Mouse (Mus musculus) bone marrow macrophage, adult 2 months (primary cell): ENCODE measurements around the gene Ccdc93. TPM values are rescaled to one million over a fixed set of nuclear protein-coding genes. Genes with fewer than 3 reads are reported as not detected.
A peak's percentile ranks its signal among the peaks of the same experiment; 100 is the strongest.

ENCODE experiments used
- H3K27ac ChIP-seq: 2 replicates; pipeline ENCODE4 v1.5.1; 2012; ENCODE audit warnings: low read depth, low read length; ENCODE audit not compliant: insufficient read depth
- H3K4me1 ChIP-seq: 2 replicates; pipeline ENCODE4 v1.6.1; 2012; ENCODE audit warnings: low read length; ENCODE audit not compliant: control insufficient read depth, insufficient read depth
- H3K4me3 ChIP-seq: 2 replicates; pipeline ENCODE4 v1.5.1; 2012; ENCODE audit warnings: mild to moderate bottlenecking, low read length, moderate library complexity; ENCODE audit not compliant: insufficient read depth
- CTCF ChIP-seq: IDR thresholded peaks from 2 replicates; pipeline ENCODE4 v1.5.1; 2012; ENCODE audit warnings: low read depth, mild to moderate bottlenecking, low read length, moderate library complexity
- POLR2A ChIP-seq: IDR thresholded peaks from 2 replicates; pipeline ENCODE4 v1.6.1; 2012; ENCODE audit warnings: mild to moderate bottlenecking, low read depth, low read length, borderline replicate concordance
- polyA plus RNA-seq: library from polyadenylated mRNA; stranded (reverse); fragments of >200 nt; gene quantifications from 2 replicates; pipeline ENCODE4 v1.2.4, GENCODE M21; 2012; ENCODE audit not compliant: missing spikeins, insufficient read depth, insufficient read length

Gene Ccdc93
- polyA plus RNA-seq, 1 experiment: 30.1 TPM

DNA sequence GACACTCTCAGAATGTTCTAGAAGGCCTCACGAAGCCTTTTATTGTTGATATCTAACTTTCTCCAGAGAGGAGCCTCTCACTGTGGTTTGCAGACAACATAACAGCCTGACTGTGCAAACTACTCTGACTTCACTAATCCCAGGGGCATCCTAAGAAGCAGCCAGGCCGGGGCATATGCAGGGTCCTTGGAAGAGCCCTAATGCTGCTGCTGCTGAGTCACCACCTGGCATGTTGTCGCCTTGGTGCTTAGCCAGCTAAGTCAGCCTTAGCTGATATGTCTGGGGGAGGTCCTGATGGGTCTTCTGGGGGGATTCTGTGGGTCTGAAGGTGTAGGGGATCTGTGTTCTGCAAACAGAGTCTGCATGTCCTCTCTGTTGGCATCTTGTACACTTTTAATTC lies 35.4 kb downstream of the Ccdc93 start:
- Histone ChIP-seq H3K4me1 (peaks cover 39% of the 10 kb centered on the region), H3K27ac (no peak overlapping the region), H3K4me3 (no peak overlapping the region)
- TF ChIP-seq POLR2A: no peak
- no peak for TF ChIP-seq CTCF

DNA sequence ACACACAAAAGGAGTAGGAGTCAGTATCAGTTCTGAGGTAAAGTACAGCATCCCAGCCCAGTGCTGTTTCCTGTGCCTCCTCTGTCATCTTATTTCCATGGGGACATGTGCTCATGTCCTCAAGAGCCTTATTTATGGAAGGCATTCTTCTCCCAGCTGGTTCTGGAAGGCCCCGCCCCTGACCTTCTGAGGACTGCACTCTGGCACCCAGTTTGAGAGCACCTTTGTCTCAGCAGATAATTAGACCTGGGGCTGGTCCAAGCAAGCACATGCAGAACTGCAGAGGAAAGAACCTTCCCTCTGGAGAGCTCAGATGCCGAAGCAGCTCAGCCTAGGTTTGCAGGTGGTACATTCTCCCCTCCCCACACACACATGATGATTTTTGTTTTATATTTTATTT lies 37.4 kb downstream of the Ccdc93 start:
- Histone ChIP-seq H3K4me3 (no peak overlapping the region), H3K27ac (no peak overlapping the region), H3K4me1 (peaks cover 20% of the 10 kb centered on the region)
- TF ChIP-seq POLR2A: no peak
- TF ChIP-seq CTCF: no peak

DNA sequence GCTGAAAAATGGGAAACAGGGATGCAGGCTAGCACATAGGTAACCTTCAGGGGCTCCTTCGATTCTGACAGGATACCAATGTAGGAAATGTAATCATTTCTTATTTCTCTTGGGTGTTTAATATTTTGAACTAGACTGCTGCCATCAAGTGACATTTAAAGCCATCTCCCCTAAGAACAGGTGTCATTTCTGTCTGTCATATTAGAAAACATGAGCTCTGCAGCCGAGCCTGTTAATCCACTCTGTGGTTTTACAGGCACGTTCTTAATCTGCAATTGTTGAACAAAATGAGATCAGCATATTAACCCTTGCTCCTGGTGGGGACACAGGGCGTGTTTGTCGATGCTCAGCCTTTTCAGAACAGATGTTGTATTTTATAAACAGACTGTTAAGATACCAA lies 40.7 kb downstream of the Ccdc93 start:
- H3K4me3 ChIP-seq: no peak overlapping the region
- no peak for TF ChIP-seq CTCF
- TF ChIP-seq POLR2A: no peak
- no peaks in the 10 kb centered on the region for H3K4me1 ChIP-seq
- H3K27ac ChIP-seq: no peak overlapping the region

GRCm38 (mm10) chr1:121477716-121478115 lies 46.9 kb downstream of the Ccdc93 start:
- peaks cover 3% of the 10 kb centered on the region; the same call in 1 of the 2 replicates for H3K4me1 ChIP-seq
- no peak overlapping the region for H3K27ac ChIP-seq
- H3K4me3 ChIP-seq: no peak overlapping the region
- no peak for TF ChIP-seq POLR2A
- no peak for TF ChIP-seq CTCF

DNA sequence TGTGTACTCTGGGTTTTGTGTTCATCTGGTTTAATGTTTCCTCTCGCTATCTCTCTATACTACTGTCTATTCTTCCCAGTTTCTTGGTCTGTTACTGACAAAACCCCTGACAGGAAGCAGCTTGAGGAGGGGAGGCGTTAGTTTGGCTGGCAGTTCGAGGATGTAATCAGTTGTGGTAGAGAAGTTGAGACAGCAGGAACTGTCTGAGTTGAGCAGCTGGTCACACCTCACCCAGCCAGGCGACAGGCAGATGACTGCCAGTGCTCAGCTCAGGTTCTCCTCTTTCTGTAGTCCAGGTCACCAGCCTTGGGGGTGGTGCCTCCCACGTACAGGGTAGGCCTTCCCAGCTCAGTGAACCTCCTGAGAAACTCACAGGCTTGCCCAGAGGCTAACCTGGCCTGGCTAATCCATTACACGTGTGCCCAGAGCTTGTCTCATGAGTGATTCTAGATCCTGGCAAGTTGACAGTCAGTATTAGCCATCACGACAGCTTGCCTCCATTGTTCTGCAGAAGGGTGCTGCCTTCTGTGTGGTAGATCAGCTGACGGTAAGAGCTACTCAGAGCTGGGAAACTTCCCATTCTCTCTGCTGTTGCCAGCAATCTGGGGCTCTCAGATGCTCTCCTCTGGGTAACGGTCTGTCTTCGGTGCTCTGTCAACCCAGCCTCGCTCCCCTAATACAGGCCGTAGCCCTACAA lies 47.6 kb downstream of the Ccdc93 start:
- TF ChIP-seq CTCF (no peak), POLR2A (no peak)
- Histone ChIP-seq H3K27ac (no peak overlapping the region), H3K4me3 (no peak overlapping the region), H3K4me1 (peaks cover 6% of the 10 kb centered on the region; the same call in 1 of the 2 replicates)

DNA sequence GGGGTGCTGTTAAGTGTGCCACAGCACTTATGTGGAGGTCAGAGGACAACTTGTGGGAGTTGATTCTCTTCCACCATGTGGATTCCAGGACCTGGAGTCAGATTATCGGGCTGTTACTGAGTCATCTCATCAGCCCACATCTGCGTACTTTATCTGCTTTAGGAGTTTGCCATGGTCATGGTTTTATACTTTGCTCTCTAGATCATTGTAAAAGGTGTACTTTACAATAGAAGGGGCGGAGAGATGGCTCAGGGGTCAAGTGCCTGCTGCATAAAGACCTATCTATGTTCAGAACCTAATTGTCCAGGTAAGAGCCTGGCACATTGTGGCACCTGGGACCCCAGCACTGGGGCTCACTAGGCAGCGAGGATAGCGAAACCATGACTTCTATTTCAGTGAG lies 48.6 kb downstream of the Ccdc93 start:
- Histone ChIP-seq H3K27ac (no peak overlapping the region), H3K4me1 (peaks cover 6% of the 10 kb centered on the region; the same call in 1 of the 2 replicates), H3K4me3 (no peak overlapping the region)
- no peak for TF ChIP-seq POLR2A
- TF ChIP-seq CTCF: no peak

GRCm38 (mm10) chr1:121483091-121483490 lies 52.2 kb downstream of the Ccdc93 start:
- Histone ChIP-seq H3K4me3 (no peak overlapping the region), H3K27ac (no peak overlapping the region), H3K4me1 (peaks cover 6% of the 10 kb centered on the region; the same call in 1 of the 2 replicates)
- TF ChIP-seq POLR2A: no peak
- no peak for TF ChIP-seq CTCF

- Histone ChIP-seq H3K4me3 (no peak overlapping the region), H3K27ac (no peak overlapping the region), H3K4me1 (peaks cover 6% of the 10 kb centered on the region; the same call in 1 of the 2 replicates)
- no peak for TF ChIP-seq CTCF
- TF ChIP-seq POLR2A: no peak
These were observed 56.0 kb downstream of the Ccdc93 start for GRCm38 (mm10) chr1:121486803-121487202.

DNA sequence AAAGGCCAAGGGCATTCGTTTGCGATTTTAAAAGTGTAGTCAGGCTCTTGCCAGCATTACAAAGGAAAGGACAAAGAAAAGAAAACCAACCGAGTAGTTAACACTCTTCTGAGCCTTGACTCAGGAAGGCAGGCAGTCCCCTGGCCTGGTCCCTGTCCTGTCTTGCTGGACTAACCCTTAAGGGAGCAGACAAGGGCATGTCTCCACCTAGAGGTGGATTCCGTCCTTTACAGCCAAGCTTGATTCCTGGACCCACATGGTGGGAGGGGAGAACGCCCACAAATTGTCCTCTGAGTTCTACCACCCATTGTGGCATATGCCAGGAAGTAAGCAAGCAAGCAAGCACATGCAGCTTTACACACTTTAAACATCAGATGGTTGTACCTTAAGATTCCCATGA lies 59.4 kb downstream of the Ccdc93 start:
- H3K4me3 ChIP-seq: no peak overlapping the region
- no peak overlapping the region for H3K27ac ChIP-seq
- H3K4me1 ChIP-seq: no peaks in the 10 kb centered on the region
- 0 out of 2 replicates have a peak, but pooled peaks have one; percentile 15 for TF ChIP-seq CTCF
- no peak for TF ChIP-seq POLR2A

GRCm38 (mm10) chr1:121497093-121497492 lies 66.2 kb downstream of the Ccdc93 start:
- no peak overlapping the region for H3K4me3 ChIP-seq
- no peaks in the 10 kb centered on the region for H3K4me1 ChIP-seq
- no peak for TF ChIP-seq POLR2A
- TF ChIP-seq CTCF: no peak
- no peak overlapping the region for H3K27ac ChIP-seq

- Histone ChIP-seq H3K4me1 (peaks cover 24% of the 10 kb centered on the region), H3K27ac (peak overlapping the region; percentile 87), H3K4me3 (no peak overlapping the region)
- TF ChIP-seq POLR2A (no peak), CTCF (no peak)
These were observed 77.9 kb downstream of the Ccdc93 start for GRCm38 (mm10) chr1:121508729-121509128.
